Mouse (Mus musculus) liver, embryonic 14.5 days (tissue): ENCODE measurements around the gene Prdx5. TPM values are rescaled to one million over a fixed set of nuclear protein-coding genes. Genes with fewer than 3 reads are reported as not detected.

ENCODE experiments used
- ATAC-seq: fragments of 200-750 bp; cut with Nextera tagmentation; 2 replicates; pipeline ENCODE4 v1.8.0; 2017; ENCODE audit warnings: moderate number of reproducible peaks, mild to moderate bottlenecking, moderate library complexity; ENCODE audit not compliant: insufficient read depth
- DNase-seq, 3 experiments: peaks; one replicate each; pipeline ENCODE4 v3.0.0-alpha.2; 2012 to 2013; ENCODE audit warnings: low read depth in 3 of 3, low spot score in 3 of 3
- H3K27ac ChIP-seq: fragments of 300-500 bp; sonication (generic); 2 replicates; pipeline ENCODE4 v1.5.1; 2014; ENCODE audit warnings: moderate library complexity, mild to moderate bottlenecking, control low read depth, inconsistent platforms
- H3K27me3 ChIP-seq: fragments of 300-500 bp; sonication (generic); 2 replicates; pipeline ENCODE4 v1.6.1; 2014; ENCODE audit warnings: mild to moderate bottlenecking, low read length, moderate library complexity; ENCODE audit not compliant: control insufficient read depth, insufficient read depth
- H3K36me3 ChIP-seq: fragments of 300-500 bp; sonication (generic); replicated peaks from 2 replicates; pipeline ENCODE4 v1.6.1; 2014; ENCODE audit warnings: low read depth; ENCODE audit not compliant: control insufficient read depth, insufficient read depth
- H3K4me1 ChIP-seq, 2 experiments: fragments of 200-500 bp in 1 of 2; fragments of 300-500 bp in 1 of 2; sonication (generic) in 1 of 2; replicated peaks; 2 replicates each; pipeline ENCODE4 v1.6.1; 2012 to 2014; ENCODE audit warnings: antibody characterized with exemption in 1 of 2, inconsistent platforms in 1 of 2, low read length in 1 of 2; ENCODE audit not compliant: control insufficient read depth in 2 of 2, insufficient read depth in 2 of 2
- H3K4me2 ChIP-seq: fragments of 300-500 bp; sonication (generic); 2 replicates; pipeline ENCODE4 v1.6.1; 2014; ENCODE audit warnings: low read depth, mild to moderate bottlenecking, control low read depth, moderate library complexity
- H3K4me3 ChIP-seq, 2 experiments: fragments of 200-500 bp in 1 of 2; fragments of 300-500 bp in 1 of 2; sonication (generic) in 1 of 2; 2 replicates each; pipeline ENCODE4 v1.5.1; 2012 to 2014; ENCODE audit warnings: low read depth in 2 of 2, low read length in 2 of 2, mild to moderate bottlenecking in 2 of 2, control low read depth in 1 of 2, inconsistent platforms in 1 of 2, moderate library complexity in 1 of 2; ENCODE audit not compliant: insufficient read depth in 1 of 2
- H3K9ac ChIP-seq: fragments of 300-500 bp; sonication (generic); replicated peaks from 2 replicates; pipeline ENCODE4 v1.6.1; 2014; ENCODE audit warnings: mild to moderate bottlenecking, control low read depth, moderate library complexity
- H3K9me3 ChIP-seq: fragments of 300-500 bp; sonication (generic); 2 replicates; pipeline ENCODE4 v1.6.1; 2016; ENCODE audit warnings: low read length, mixed read lengths; ENCODE audit not compliant: control insufficient read depth
- CTCF ChIP-seq: IDR thresholded peaks from 2 replicates; pipeline ENCODE4 v1.5.1; 2016; ENCODE audit warnings: antibody characterized with exemption, low read depth, control low read depth
- EP300 ChIP-seq: IDR thresholded peaks from 2 replicates; pipeline ENCODE4 v1.6.1; 2016; ENCODE audit warnings: antibody characterized with exemption, low read depth
- WGBS: fragments of 180-500 bp; shearing (Covaris S2); extraction: QIAGEN DNeasy Blood & Tissue Kit; methylation state at CpG from one replicate; pipeline ENCODE4 v1.1.7; 2014; ENCODE audit not compliant: insufficient replicate concordance; 5-methylcytosine and 5-hydroxymethylcytosine counted together
- polyA plus RNA-seq, 2 experiments: library from polyadenylated mRNA; depleted of rRNA in 1 of 2; stranded (reverse) in 1 of 2; unstranded in 1 of 2; fragments of >200 nt; fragmentation: Nextera tagmentation in 1 of 2; extraction: Ambion mirVana in 1 of 2; gene quantifications; 2 replicates each; pipeline versions ENCODE4 v1.2.1 to v1.2.3; 2012 to 2014

Prdx5 gene
- polyA plus RNA-seq, 2 experiments: 54.9 to 87.2 TPM

DNA sequence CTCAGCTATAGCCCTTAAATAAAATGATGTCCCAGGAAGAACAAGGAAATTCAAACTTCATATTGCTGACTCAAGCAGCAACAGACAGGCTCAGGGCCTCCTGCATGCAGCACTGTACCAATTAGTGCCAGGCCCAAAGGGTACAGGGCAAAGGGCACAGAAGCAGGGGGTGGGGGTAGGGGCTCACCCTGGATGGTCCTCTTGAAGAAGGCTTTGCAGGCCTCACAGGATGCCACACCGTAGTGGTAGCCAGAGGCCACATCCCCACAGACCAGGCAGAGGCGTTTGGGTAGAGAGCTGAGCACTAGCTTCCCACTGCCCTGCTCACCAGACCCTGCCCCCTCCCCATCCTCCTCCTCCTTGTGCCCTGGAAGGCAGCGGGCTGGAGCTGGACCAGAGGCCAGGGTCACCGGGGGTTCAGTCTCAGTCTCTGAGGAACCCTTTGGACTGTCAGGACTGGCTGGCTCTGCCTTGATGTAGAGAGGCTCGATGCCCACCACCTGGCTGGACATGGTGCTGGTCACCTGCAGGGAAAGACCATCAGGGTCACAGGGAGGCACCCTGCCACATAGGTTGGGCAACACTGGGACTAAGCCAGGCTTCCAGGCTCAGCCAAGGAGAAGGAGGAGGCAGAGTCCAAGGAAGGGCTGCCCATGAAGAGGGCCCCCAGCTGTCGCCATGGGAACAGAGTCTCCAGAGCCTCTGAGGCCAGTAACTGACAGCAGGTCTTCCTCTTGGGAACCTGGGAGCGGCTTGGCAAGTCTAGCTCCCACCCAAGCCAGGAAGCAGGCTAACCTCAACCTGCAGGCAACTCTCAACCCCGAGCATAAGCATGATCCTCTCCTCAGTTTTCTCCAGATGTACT is 10.2 kb upstream of the Prdx5 start:
- WGBS: 52% methylated on average over 8 of the region's 8 CpGs
- Histone ChIP-seq H3K27me3 (peaks cover 15% of the 10 kb centered on the region), H3K4me3 (peak overlapping the region; percentile 58 to 82; a peak in 3 of 4 replicates), H3K36me3 (no peaks in the 10 kb centered on the region), H3K4me1 (peaks cover 7 to 21% of the 10 kb centered on the region in 2 experiments), H3K9ac (no peak overlapping the region), H3K27ac (no peak overlapping the region), H3K4me2 (peak overlapping the region; percentile 96), H3K9me3 (no peaks in the 10 kb centered on the region)
- TF ChIP-seq EP300 (no peak), CTCF (no peak)
- DNase-seq (no peak), ATAC-seq (no peak)

DNA sequence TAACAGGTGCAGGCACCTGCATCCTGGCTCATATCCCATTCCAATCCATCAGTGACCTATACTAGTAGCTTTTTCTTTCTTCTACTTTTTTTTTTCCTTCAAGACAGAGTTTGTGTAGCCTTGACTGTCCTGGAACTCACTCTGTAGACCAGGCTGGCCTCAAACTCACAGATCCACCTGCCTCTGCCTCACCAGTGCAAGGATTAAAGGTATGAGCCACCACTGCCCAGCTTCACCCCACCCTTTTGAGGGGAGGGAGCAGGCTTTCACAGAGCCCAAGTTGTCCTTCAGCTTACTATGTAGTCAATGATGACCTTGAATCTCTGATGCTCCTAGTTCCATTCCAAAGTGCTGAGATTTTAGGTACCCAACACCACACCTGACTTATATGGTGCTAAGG is 9.5 kb upstream of the Prdx5 start:
- TF ChIP-seq CTCF (no peak), EP300 (no peak)
- H3K36me3 ChIP-seq: no peaks in the 10 kb centered on the region
- H3K4me2 ChIP-seq: no peak overlapping the region
- H3K4me3 ChIP-seq: no peak overlapping the region
- DNase-seq: no peak
- H3K9ac ChIP-seq: no peak overlapping the region
- ATAC-seq: no peak
- H3K9me3 ChIP-seq: no peaks in the 10 kb centered on the region
- H3K4me1 ChIP-seq: peaks cover 7 to 21% of the 10 kb centered on the region in 2 experiments
- H3K27me3 ChIP-seq: peaks cover 8% of the 10 kb centered on the region
- no peak overlapping the region for H3K27ac ChIP-seq

DNA sequence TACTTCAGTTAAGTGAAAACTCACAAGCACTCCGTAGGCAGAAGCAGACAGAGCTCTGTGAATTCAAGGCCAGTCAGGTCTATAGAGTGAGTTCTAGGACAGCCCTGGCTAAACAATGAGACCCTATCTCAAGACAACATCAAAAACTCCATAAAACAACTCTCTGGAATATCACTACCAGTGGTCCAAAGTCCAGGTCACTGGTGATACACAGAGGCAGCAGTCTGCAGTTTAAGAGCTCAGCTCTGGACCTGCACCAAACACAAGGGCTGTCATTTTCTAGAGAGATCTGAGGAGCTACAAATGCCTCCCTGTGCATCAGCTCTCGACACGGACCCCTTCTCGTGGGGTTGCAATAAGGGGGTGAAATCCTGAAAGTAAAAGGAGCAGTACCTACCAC is 8.4 kb upstream of the Prdx5 start:
- H3K9ac ChIP-seq: no peak overlapping the region
- no peaks in the 10 kb centered on the region for H3K9me3 ChIP-seq
- TF ChIP-seq CTCF (no peak), EP300 (no peak)
- peaks cover under 1% of the 10 kb centered on the region; the same call in 1 of the 2 replicates for H3K27me3 ChIP-seq
- WGBS: 66% methylated on average over 4 of the region's 4 CpGs
- H3K4me2 ChIP-seq: no peak overlapping the region
- DNase-seq: no peak
- ATAC-seq: no peak
- peaks cover 7 to 21% of the 10 kb centered on the region in 2 experiments for H3K4me1 ChIP-seq
- H3K27ac ChIP-seq: no peak overlapping the region
- H3K36me3 ChIP-seq: no peaks in the 10 kb centered on the region; the same call in 1 of the 2 replicates
- H3K4me3 ChIP-seq: no peak overlapping the region

DNA sequence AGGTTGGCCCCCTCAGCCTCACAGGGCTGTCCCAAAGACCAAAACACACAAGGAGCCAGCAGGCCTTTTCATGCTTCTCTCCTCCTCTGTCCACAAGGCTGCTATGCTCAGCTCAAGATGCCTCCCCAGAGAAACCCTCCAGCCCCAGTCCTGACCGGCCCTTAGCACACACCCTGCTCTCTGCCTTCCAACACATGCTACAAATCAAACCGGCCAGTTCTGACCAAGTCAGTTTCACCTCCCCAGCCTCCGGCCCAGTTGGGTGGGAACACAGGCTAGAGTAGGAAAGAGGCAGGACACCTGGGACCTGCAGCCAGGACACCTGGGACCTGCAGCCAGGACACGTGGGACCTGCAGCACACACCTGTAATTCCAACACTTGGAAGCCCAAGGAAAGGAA is 6.6 kb upstream of the Prdx5 start:
- Histone ChIP-seq H3K27me3 (no peaks in the 10 kb centered on the region), H3K4me3 (no peak overlapping the region), H3K9me3 (no peaks in the 10 kb centered on the region), H3K4me1 (peaks cover 0 to 11% of the 10 kb centered on the region in 2 experiments), H3K4me2 (no peak overlapping the region), H3K9ac (no peak overlapping the region), H3K27ac (no peak overlapping the region), H3K36me3 (peaks cover 14% of the 10 kb centered on the region)
- TF ChIP-seq EP300 (no peak), CTCF (no peak)
- 71% methylated on average over 4 of the region's 4 CpGs for WGBS
- no peak for ATAC-seq
- no peak for DNase-seq

DNA sequence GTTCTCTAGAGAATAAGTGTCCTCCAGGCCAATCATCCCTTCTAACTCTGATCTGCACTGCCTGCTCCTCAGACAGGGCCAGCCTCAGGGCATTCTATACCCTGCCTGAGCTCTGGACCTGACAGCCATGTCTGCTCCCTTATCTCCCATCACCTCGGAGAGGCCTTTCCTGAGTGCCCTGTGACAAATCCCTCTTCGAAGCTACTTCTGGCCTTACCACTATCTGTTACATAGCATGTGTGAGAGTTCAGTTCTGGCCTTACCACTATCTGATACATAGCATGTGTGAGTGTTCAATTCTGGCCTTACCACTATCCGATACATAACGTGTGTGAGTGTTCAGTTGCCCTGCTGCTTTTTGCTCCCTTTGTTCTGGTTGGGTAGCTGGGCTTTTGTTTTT is 5.4 kb upstream of the Prdx5 start:
- WGBS: 13% methylated on average over 4 of the region's 4 CpGs
- H3K27me3 ChIP-seq: no peaks in the 10 kb centered on the region
- H3K4me2 ChIP-seq: 0 out of 2 replicates have a peak overlapping the region, but pooled peaks have one; percentile 11
- peak overlapping the region; percentile 13; the same call in 1 of the 2 replicates for H3K9ac ChIP-seq
- ATAC-seq (peak; percentile 71), DNase-seq (peak in 1 of 3 experiments; percentile 30)
- H3K4me3 ChIP-seq: no peak overlapping the region
- H3K27ac ChIP-seq: peak overlapping the region; percentile 2
- TF ChIP-seq EP300: peak; percentile 51; the same call in 1 of the 2 replicates
- no peak for TF ChIP-seq CTCF
- no peaks in the 10 kb centered on the region for H3K9me3 ChIP-seq
- peaks cover 2 to 11% of the 10 kb centered on the region in 2 experiments for H3K4me1 ChIP-seq
- H3K36me3 ChIP-seq: peaks cover 17% of the 10 kb centered on the region
